Mouse (Mus musculus) cortical plate, adult 2 months (tissue): Measurements from ENCODE around the gene Coq9. TPM values are rescaled to one million over a fixed set of nuclear protein-coding genes. Genes with fewer than 3 reads are reported as not detected.

Experiments used
- H3K27ac ChIP-seq: fragments of 200-500 bp; 2 replicates; pipeline ENCODE4 v1.5.1; 2012; ENCODE audit warnings: low read length, control low read depth, inconsistent platforms; ENCODE audit not compliant: insufficient read depth
- H3K4me1 ChIP-seq: fragments of 200-500 bp; 2 replicates; pipeline ENCODE4 v1.6.1; 2011; ENCODE audit warnings: low read length; ENCODE audit not compliant: control insufficient read depth, insufficient read depth
- H3K4me3 ChIP-seq: fragments of 200-500 bp; 2 replicates; pipeline ENCODE4 v1.5.1; 2011; ENCODE audit warnings: mild to moderate bottlenecking, low read length, control low read depth; ENCODE audit not compliant: insufficient read depth
- CTCF ChIP-seq: fragments of 200-500 bp; IDR thresholded peaks from 2 replicates; pipeline ENCODE4 v1.5.1; 2011; ENCODE audit warnings: mild to moderate bottlenecking, control low read depth, low read length; ENCODE audit not compliant: insufficient read depth; ENCODE audit errors: extremely low read depth
- POLR2A ChIP-seq: fragments of 200-500 bp; IDR thresholded peaks from 2 replicates; pipeline ENCODE4 v1.6.1; 2011; ENCODE audit warnings: mild to moderate bottlenecking, low read length, control low read depth; ENCODE audit not compliant: insufficient read depth; ENCODE audit errors: extremely low read depth
- polyA plus RNA-seq: library from polyadenylated mRNA; depleted of rRNA; stranded (reverse); fragments of >200 nt; gene quantifications from 2 replicates; pipeline ENCODE4 v1.2.3, GENCODE M21; 2012

The Coq9 gene
- polyA plus RNA-seq, 1 experiment = 103 TPM

DNA sequence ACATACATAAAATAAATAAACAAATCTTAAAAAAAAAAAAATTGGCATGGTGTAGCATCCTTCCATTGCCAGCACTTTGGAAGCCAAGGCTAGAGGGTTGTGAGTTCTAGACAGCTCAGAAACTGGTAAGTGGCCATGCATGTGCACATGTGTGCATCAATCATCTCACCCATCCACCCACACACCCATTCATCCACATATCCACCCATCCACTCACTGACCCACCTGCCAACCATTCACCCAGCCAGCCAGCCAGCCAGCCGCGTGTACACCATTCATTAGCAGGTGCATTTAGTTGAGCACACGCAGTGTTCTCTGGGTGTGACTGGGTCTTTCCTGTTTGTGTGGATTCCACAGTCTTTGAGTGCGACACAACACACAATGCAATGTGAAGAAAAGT, 32.3 kb upstream of the Coq9 start:
- peaks cover 10% of the 10 kb centered on the region; the same call in 1 of the 2 replicates for H3K4me1 ChIP-seq

DNA sequence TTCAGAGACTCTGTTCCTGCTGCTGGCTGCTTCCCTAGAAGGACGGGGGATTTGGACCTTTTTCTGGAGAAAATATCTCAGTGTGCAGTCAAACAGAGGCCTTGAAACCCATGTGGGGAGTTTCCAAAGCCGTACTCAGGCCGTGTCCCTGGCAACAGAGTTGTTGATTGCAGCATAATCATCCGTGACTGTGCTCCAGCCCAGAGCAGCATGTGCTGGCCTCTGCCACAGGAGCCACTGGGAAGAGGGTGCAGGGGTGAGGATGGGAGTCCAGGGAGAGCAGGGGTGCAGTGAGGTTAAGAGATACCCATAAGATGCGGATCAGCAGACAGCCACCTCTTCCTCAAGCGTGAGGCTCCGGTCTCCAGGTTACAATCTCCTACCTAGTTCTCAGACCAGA, 30.6 kb upstream of the Coq9 start:
- Histone ChIP-seq H3K4me1 (peaks cover 5% of the 10 kb centered on the region), H3K27ac (no peak overlapping the region), H3K4me3 (no peak overlapping the region)
- TF ChIP-seq CTCF (no peak), POLR2A (no peak)

More for the DNA sequence above, 32.3 kb upstream of the Coq9 start:
- TF ChIP-seq POLR2A (no peak), CTCF (no peak)
- H3K4me3 ChIP-seq = no peak overlapping the region
- no peak overlapping the region for H3K27ac ChIP-seq

DNA sequence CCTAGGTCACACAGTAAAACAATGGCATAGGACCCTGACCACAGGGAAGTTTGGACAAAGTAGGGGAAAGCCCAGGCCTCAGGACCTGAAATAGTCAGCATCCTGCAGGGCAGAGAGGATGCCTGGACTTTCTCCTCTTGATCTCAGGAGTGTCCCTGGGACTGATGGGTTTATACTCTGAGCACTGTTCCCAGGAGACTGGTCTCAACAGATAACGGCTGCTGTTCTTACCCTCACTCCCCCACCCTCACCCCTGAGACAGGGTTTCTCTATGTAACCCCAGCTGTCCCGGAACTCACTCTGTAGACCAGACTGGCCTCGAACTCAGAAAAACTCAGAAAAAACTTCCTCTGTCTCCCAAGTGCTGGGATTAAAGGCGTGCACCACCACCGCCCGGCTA, 29.7 kb upstream of the Coq9 start:
- TF ChIP-seq POLR2A = no peak
- no peak for TF ChIP-seq CTCF
- peaks cover 5% of the 10 kb centered on the region for H3K4me1 ChIP-seq
- no peak overlapping the region for H3K27ac ChIP-seq
- H3K4me3 ChIP-seq = no peak overlapping the region

DNA sequence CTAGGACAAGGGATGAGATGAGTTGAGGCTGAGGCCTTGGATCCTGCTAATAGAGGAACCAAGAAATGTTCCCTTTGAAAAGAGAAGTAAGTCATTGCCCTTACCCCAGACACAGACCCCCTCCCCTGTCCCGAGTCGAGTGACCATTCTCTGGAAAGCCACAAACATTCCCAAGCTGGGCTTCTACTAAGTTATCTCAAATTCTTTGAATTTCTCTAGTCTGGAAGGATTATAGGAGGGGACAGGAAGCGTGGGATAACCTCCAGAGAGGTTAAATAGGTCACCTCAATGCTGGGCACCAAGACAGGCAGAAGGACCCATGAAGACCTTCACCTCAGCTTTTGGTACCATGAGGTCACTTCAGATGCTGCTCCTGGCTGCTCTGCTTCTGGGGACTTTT, 28.0 kb upstream of the Coq9 start, which contains the start of gene Ccl17:
Gene Ccl17, plus strand, starts transcription at position 301 of the 400 bp plus-strand sequence.
- no peak within 1 kb of the TSS for H3K4me3 ChIP-seq
- no peak within 1 kb of the TSS; the same call in 1 of the 2 replicates for H3K27ac ChIP-seq
- H3K4me1 ChIP-seq = peaks cover 5% of the 10 kb centered on the region
- TF ChIP-seq CTCF = no peak
- no peak for TF ChIP-seq POLR2A

DNA sequence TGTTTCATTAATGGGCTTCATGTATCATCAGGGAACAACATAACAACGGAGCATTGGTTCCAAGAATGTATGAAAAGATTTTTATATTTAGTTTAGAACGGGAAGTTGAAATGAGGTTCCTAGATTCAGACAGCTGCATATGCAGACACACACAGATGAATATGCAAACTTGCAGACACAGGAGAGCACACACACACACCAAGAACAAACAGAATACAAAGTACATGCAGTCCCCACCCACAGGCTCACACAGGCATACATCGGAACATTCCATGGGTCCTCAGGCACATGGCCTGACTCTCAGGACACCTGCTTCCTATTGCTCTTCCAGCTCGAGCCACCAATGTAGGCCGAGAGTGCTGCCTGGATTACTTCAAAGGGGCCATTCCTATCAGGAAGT, 27.3 kb upstream of the Coq9 start:
- Histone ChIP-seq H3K27ac (no peak overlapping the region; the same call in 1 of the 2 replicates), H3K4me1 (peaks cover 5% of the 10 kb centered on the region), H3K4me3 (no peak overlapping the region)
- TF ChIP-seq POLR2A (no peak), CTCF (no peak)

DNA sequence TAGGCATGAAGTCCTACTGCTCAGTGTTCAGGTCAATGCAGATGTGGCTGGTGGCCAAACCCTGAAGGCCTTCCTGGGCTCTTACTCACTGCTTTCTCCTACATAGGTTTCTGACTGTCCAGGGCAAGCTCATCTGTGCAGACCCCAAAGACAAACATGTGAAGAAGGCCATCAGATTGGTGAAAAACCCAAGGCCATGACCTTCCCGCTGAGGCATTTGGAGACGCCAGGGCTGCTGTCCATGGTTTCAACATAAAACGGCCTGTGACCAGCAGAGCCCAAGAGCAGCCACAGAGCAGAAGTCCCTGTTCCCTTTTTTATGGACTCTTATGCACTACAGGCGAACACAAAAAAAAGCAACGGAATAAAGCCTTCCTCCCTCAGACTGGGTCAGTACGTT, 26.5 kb upstream of the Coq9 start:
- no peak overlapping the region for H3K4me3 ChIP-seq
- no peak overlapping the region for H3K27ac ChIP-seq
- no peak for TF ChIP-seq CTCF
- no peak for TF ChIP-seq POLR2A
- peaks cover 5% of the 10 kb centered on the region for H3K4me1 ChIP-seq

DNA sequence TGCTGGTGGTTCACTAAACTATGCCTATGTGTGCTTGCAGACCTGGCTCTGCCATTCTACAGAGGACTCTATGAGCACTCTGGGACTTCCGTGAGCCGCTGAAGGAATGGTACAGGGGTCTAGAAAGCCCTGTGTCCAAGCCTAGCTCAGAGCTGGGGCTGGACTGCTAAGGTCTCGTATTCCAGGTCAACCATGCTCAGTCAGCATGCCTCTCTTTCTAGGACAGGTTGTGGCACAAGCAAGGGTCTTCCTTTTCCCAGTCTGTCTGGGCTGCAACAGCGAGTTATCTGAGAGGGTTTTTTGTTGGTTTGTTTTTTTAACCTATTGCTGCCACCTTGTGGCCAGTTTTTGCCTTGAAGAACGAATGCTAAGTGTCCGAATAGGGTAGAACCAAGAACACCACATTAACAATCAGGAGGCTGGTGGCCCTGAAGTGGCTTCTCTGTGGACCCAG, 25.4 kb upstream of the Coq9 start:
- TF ChIP-seq CTCF (peak; percentile 61), POLR2A (no peak)
- peaks cover 5% of the 10 kb centered on the region for H3K4me1 ChIP-seq
- H3K4me3 ChIP-seq = 0 out of 2 replicates have a peak overlapping the region, but pooled peaks have one; percentile 1
- no peak overlapping the region for H3K27ac ChIP-seq

DNA sequence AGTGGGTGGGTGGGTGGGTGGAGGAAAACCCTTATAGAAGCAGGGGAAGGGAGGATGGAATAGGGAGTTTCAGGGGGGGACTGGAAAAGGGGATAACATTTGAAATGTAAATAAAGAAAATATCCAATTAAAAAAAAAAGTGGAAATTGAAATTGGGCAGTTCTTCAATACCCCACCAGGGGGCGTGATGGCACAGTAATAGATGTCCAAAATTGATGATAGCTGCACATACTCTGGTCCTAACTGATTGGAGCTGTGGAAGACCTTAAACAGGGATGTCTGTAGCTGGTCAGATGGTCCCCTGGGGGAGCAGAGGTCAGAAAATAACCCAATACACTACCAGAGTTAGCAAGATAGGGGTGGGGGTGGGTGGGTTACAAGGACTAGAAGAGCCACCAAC, 23.6 kb upstream of the Coq9 start:
- TF ChIP-seq CTCF = peak; percentile 49
- TF ChIP-seq POLR2A = no peak

DNA sequence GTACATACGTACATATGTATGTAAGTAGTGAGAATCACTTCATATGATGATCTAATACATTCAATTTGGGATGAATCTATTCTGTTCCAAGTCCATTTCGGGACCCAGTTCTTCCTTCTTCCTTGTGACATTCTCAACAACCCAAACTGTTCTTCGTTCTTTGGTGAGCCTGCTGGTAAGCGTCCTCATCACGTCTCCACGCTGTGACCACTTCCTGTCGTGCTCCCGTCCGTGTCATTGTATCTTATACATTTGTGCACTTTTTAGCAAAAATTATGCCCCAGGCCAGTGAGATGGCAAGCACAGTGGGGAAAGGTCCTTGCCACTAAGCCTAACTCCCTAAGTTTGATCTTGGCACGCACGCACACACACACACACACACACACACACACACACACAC, 20.2 kb upstream of the Coq9 start:
- no peak overlapping the region for H3K4me3 ChIP-seq
- no peaks in the 10 kb centered on the region for H3K4me1 ChIP-seq
- TF ChIP-seq POLR2A (no peak), CTCF (no peak)
- no peak overlapping the region for H3K27ac ChIP-seq

More for the DNA sequence above, 23.6 kb upstream of the Coq9 start:
- Histone ChIP-seq H3K4me3 (no peak overlapping the region), H3K4me1 (peaks cover 5% of the 10 kb centered on the region), H3K27ac (no peak overlapping the region)

DNA sequence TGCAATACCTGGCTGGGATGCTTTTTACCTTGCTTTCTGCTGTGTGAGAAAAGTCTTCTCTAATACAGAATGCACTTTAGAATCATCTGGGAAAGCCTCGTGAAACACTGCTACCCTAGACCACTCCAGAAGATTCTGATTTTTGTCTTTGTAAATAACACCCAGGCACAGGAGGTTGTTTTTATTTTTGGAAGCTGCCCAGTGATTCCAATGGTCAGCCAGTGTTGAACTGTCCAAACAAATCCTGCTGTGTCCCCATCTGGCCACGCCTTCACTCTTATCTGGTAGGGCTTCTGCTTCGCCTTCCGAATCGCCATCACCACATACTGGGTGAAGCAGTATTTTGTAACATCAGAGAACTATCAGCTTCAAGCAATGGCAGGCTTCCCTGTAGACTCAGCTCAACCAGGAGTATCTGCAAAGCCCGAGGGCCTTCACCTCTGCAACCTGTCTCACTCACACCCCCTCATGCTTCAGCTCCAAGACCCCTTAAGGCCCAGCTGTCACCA, 18.4 kb upstream of the Coq9 start:
- H3K4me1 ChIP-seq = no peaks in the 10 kb centered on the region
- no peak for TF ChIP-seq CTCF
- no peak for TF ChIP-seq POLR2A
- H3K4me3 ChIP-seq = no peak overlapping the region
- no peak overlapping the region for H3K27ac ChIP-seq
